Mouse (Mus musculus) heart, postnatal 0 days (tissue): ENCODE results near the gene Ntm. TPM values are rescaled to one million over a fixed set of nuclear protein-coding genes. Genes with fewer than 3 reads are reported as not detected.

Experiments used
- ATAC-seq: fragments of 200-750 bp; cut with Nextera tagmentation; 2 replicates; pipeline ENCODE4 v1.8.0; 2017; ENCODE audit warnings: low read depth, moderate number of reproducible peaks, moderate library complexity; ENCODE audit not compliant: insufficient read depth
- DNase-seq: peaks from one replicate; pipeline ENCODE4 v3.0.0-alpha.2; 2016; ENCODE audit warnings: low spot score
- H3K27ac ChIP-seq: fragments of 300-500 bp; sonication (generic); 2 replicates; pipeline ENCODE4 v1.5.1; 2014; ENCODE audit warnings: low read depth, mild to moderate bottlenecking
- H3K27me3 ChIP-seq: fragments of 300-500 bp; sonication (generic); 2 replicates; pipeline ENCODE4 v1.6.1; 2014; ENCODE audit warnings: low read length, mixed read lengths; ENCODE audit not compliant: control insufficient read depth, insufficient read depth
- H3K36me3 ChIP-seq: fragments of 300-500 bp; sonication (generic); replicated peaks from 2 replicates; pipeline ENCODE4 v1.6.1; 2014; ENCODE audit warnings: low read length, mixed read lengths; ENCODE audit not compliant: control insufficient read depth, insufficient read depth
- H3K4me1 ChIP-seq: fragments of 300-500 bp; sonication (generic); 2 replicates; pipeline ENCODE4 v1.6.1; 2014; ENCODE audit warnings: antibody characterized with exemption; ENCODE audit not compliant: control insufficient read depth, insufficient read depth
- H3K4me2 ChIP-seq: fragments of 300-500 bp; sonication (generic); 2 replicates; pipeline ENCODE4 v1.6.1; 2014; ENCODE audit warnings: low read depth, mild to moderate bottlenecking, low read length, moderate library complexity
- H3K4me3 ChIP-seq: fragments of 300-500 bp; sonication (generic); 2 replicates; pipeline ENCODE4 v1.5.1; 2014; ENCODE audit warnings: low read depth, low read length
- H3K9ac ChIP-seq: fragments of 300-500 bp; sonication (generic); replicated peaks from 2 replicates; pipeline ENCODE4 v1.6.1; 2014; ENCODE audit warnings: low read depth, low read length, mixed read lengths
- H3K9me3 ChIP-seq: fragments of 300-500 bp; sonication (generic); replicated peaks from 2 replicates; pipeline ENCODE4 v1.6.1; 2016; ENCODE audit warnings: low read length; ENCODE audit not compliant: control insufficient read depth
- CTCF ChIP-seq: IDR thresholded peaks from 2 replicates; pipeline ENCODE4 v1.5.1; 2016; ENCODE audit warnings: antibody characterized with exemption, control low read depth, low read depth
- EP300 ChIP-seq: IDR thresholded peaks from 2 replicates; pipeline ENCODE4 v1.6.1; 2016; ENCODE audit warnings: antibody characterized with exemption, low read depth
- WGBS: fragments of 180-500 bp; shearing (Covaris S2); extraction: QIAGEN DNeasy Blood & Tissue Kit; methylation state at CpG from one replicate; pipeline ENCODE4 v1.1.7; 2014; 5-methylcytosine and 5-hydroxymethylcytosine counted together
- polyA plus RNA-seq: library from polyadenylated mRNA; unstranded; fragments of >200 nt; fragmentation: Nextera tagmentation; extraction: Ambion mirVana; gene quantifications from 2 replicates; pipeline ENCODE4 v1.2.1, GENCODE M21; 2015
- total RNA-seq: library from RNA; depleted of rRNA; stranded (reverse); fragments of >200 nt; gene quantifications from 2 replicates; pipeline ENCODE4 v1.2.3, GENCODE M21; 2014; ENCODE audit warnings: low replicate concordance

Gene Ntm
- total and polyA plus RNA-seq, 2 experiments from 2014 or later = 7.1 to 8.8 TPM

DNA sequence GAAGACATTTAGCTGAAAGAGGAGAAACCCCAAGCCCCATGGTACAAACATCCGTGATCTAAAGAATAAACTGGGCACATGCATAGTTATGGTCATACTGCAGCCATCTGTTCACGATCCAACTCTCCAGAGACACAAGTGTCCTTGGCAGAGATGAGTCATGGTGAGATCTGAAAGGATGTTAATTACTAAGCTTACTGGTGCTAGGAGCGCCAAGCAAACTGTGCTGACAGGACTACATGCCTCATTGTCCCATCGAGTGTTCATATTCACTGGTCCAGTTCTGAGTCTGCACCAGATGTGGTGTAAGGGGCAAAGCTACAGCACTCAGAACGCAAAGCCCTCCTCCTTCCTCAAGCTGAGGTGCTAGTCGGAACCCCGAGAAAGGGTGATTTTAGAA lies 745.0 kb downstream of the Ntm start:
- Histone ChIP-seq H3K36me3 (no peaks in the 10 kb centered on the region), H3K9me3 (no peaks in the 10 kb centered on the region), H3K4me3 (no peak overlapping the region), H3K27me3 (no peaks in the 10 kb centered on the region), H3K4me2 (no peak overlapping the region), H3K4me1 (peaks cover 9% of the 10 kb centered on the region; the same call in 1 of the 2 replicates), H3K27ac (no peak overlapping the region), H3K9ac (no peak overlapping the region)
- ATAC-seq (no peak), DNase-seq (no peak)
- 80% methylated on average over 7 of the region's 7 CpGs for WGBS
- TF ChIP-seq CTCF (no peak), EP300 (no peak)

DNA sequence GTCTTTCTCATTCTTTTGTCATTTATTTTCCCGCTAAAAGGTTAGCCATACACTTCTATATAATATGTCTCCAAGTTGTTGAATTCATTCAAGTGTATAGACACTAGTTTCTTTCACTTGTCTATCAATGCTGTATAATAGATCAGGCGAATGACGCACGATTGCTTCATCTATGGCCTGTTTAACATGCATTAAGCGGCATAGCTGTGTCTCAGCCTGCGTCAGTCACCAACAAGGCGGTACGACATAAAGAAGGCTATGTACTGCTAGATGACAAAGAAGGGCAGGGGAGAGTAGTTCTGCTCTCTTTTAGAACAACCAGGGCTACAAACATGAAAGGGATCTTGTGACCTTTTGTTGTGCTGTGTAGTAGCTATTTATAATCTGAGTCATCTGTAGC lies 746.4 kb downstream of the Ntm start:
- no peak for DNase-seq

DNA sequence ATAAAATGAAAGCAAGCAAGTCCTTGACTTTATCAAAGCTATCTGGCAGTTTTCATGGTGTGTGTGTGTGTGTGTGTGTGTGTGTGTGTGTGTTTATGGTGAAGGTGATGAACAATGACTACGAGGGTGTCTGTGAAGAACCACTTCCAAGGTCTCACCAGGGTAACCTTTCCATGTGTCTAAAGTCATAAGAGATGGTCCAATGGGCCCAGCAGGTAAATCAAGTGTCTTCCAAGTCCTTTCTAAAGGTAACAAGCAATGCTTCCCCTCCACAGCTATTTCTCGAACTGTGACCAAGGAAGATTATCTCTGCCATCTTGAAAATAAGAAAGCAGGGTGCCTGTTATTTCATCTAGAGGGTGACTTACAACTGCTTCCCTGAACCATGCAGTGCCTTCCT lies 747.1 kb downstream of the Ntm start:
- 79% methylated on average over 2 of the region's 2 CpGs for WGBS
- H3K9ac ChIP-seq = no peak overlapping the region

More for the DNA sequence above, 746.4 kb downstream of the Ntm start:
- Histone ChIP-seq H3K9ac (no peak overlapping the region), H3K9me3 (no peaks in the 10 kb centered on the region), H3K27ac (no peak overlapping the region), H3K36me3 (no peaks in the 10 kb centered on the region), H3K4me2 (no peak overlapping the region), H3K4me1 (peaks cover 9% of the 10 kb centered on the region; the same call in 1 of the 2 replicates), H3K4me3 (no peak overlapping the region), H3K27me3 (no peaks in the 10 kb centered on the region)
- TF ChIP-seq CTCF (no peak), EP300 (no peak)
- ATAC-seq = no peak
- WGBS = 84% methylated on average over 8 of the region's 8 CpGs

DNA sequence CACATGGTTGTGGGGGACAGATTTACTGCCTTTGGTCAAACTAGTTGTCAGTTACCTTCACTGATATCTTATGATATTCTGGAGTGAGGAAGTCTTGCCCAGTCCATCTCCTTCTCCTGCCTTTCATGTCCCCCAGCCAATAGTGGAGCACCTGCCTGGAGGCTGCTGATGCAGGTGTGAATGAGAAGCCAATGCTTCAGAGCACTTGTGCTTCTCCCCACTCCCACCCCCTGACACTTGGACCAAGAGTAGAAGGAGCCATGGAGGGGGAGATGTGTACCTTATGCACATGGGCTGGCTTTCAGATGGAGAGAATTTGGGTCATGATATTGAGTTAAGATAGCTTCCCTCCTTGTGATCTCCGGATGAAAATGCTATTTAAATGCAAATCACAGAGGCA lies 747.7 kb downstream of the Ntm start:
- Histone ChIP-seq H3K4me1 (peaks cover 9% of the 10 kb centered on the region; the same call in 1 of the 2 replicates), H3K27me3 (no peaks in the 10 kb centered on the region), H3K36me3 (no peaks in the 10 kb centered on the region), H3K9ac (no peak overlapping the region), H3K9me3 (no peaks in the 10 kb centered on the region), H3K4me3 (no peak overlapping the region), H3K27ac (no peak overlapping the region), H3K4me2 (no peak overlapping the region)
- TF ChIP-seq CTCF = no peak
- no peak for TF ChIP-seq EP300
- DNase-seq = no peak
- WGBS = 84% methylated on average over 1 of the region's 1 CpGs
- ATAC-seq = no peak

More for the DNA sequence above, 747.1 kb downstream of the Ntm start:
- peaks cover 9% of the 10 kb centered on the region; the same call in 1 of the 2 replicates for H3K4me1 ChIP-seq
- TF ChIP-seq EP300 = no peak
- TF ChIP-seq CTCF = no peak
- H3K27me3 ChIP-seq = no peaks in the 10 kb centered on the region
- no peaks in the 10 kb centered on the region for H3K9me3 ChIP-seq
- no peak overlapping the region for H3K27ac ChIP-seq
- no peak overlapping the region for H3K4me2 ChIP-seq
- no peaks in the 10 kb centered on the region for H3K36me3 ChIP-seq
- ATAC-seq (no peak), DNase-seq (no peak)
- H3K4me3 ChIP-seq = no peak overlapping the region

DNA sequence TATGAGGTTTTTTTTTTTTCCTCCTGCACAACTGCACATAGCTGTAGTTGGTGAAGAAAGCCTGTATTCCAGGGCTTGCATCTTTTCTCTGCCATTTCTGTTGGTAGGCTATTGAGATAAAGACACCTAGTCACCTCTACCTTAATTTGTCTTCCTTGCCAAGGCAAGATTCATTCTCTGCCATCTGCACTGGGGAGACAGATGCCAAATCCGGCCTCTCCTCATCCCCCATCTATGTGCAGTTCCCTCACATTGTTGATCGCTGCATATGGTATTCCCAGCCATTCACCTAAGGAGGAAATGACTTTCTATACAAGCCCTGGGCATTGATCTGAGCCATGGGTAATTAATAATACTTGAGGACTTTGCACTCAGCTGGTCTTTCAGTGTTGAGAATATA lies 753.7 kb downstream of the Ntm start:
- Histone ChIP-seq H3K9ac (no peak overlapping the region), H3K36me3 (no peaks in the 10 kb centered on the region), H3K4me2 (no peak overlapping the region), H3K4me1 (0 out of 2 replicates have a peak, but pooled peaks cover 4% of the 10 kb centered on the region), H3K27ac (no peak overlapping the region), H3K9me3 (no peaks in the 10 kb centered on the region), H3K27me3 (no peaks in the 10 kb centered on the region), H3K4me3 (no peak overlapping the region)
- DNase-seq = no peak
- TF ChIP-seq EP300 (no peak), CTCF (no peak)
- 86% methylated on average over 2 of the region's 2 CpGs for WGBS
- no peak for ATAC-seq

DNA sequence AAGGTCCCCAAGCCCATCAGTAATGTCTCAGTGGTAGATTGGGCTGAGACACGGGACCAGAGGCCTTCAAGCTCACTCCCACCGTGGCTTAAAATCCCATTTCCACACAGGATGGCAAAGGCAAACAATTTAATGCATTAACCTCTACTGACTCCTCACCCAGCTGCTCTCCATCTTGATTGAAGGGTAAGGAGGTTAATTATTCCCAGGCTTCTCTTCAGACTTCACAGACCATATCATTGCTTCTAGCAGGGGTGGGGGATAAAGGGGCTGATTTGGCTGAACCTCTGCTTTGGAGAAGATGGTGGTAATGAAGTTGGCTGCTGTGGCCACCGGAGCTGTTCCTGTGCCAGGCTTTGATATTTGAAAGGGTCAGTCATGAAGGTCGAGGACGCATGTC lies 754.8 kb downstream of the Ntm start:
- no peaks in the 10 kb centered on the region for H3K36me3 ChIP-seq
- ATAC-seq (no peak), DNase-seq (no peak)
- no peak overlapping the region for H3K27ac ChIP-seq
- H3K9me3 ChIP-seq = no peaks in the 10 kb centered on the region
- no peak overlapping the region for H3K4me2 ChIP-seq
- TF ChIP-seq EP300 (no peak), CTCF (no peak)
- H3K27me3 ChIP-seq = no peaks in the 10 kb centered on the region
- 0 out of 2 replicates have a peak, but pooled peaks cover 4% of the 10 kb centered on the region for H3K4me1 ChIP-seq
- WGBS = 87% methylated on average over 5 of the region's 5 CpGs
- H3K4me3 ChIP-seq = no peak overlapping the region
- H3K9ac ChIP-seq = no peak overlapping the region
